Mouse (Mus musculus) erythroblast, embryonic 14.5 days (primary cell): ENCODE results near the gene Dmrtb1.

Experiments
- GATA1 ChIP-seq: IDR thresholded peaks from 2 replicates; pipeline ENCODE4 v1.6.1; 2012; ENCODE audit warnings: low read length, inconsistent platforms, mixed read lengths
- TAL1 ChIP-seq: IDR thresholded peaks from 3 replicates; pipeline ENCODE4 v1.6.1; 2012; ENCODE audit warnings: low read length, inconsistent platforms, mixed read lengths

GRCm38 (mm10) chr4:107680311-107681098, 3.5 kb downstream of the Dmrtb1 start:
- no peak for TF ChIP-seq GATA1
- TF ChIP-seq TAL1 = no peak
